Mouse (Mus musculus) G1E (cell line): Measurements from ENCODE around the gene Dcaf7. TPM values are rescaled to one million over a fixed set of nuclear protein-coding genes. Genes with fewer than 3 reads are reported as not detected.
A peak's percentile ranks its signal among the peaks of the same experiment; 100 is the strongest.
"Not testable (repeated sequence)": the region's sequence is repeated elsewhere in the genome, so short reads cannot be mapped to it uniquely, and the experiment has no call there.

ENCODE experiments used
- ATAC-seq: 2 replicates; pipeline ENCODE4 v1.8.0; 2016; ENCODE audit warnings: mild to moderate bottlenecking; ENCODE audit not compliant: insufficient number of reproducible peaks, poor library complexity, low FRiP score, severe bottlenecking; ENCODE audit errors: extremely low read depth
- DNase-seq: peaks from one replicate; pipeline ENCODE4 v3.0.0; 2012; ENCODE audit warnings: low spot score
- H3K27me3 ChIP-seq: 2 replicates; pipeline ENCODE4 v1.6.1; 2012; ENCODE audit warnings: mild to moderate bottlenecking, low read length, inconsistent platforms; ENCODE audit not compliant: insufficient read depth
- H3K36me3 ChIP-seq: replicated peaks from 2 replicates; pipeline ENCODE3; 2012; ENCODE audit warnings: mild to moderate bottlenecking, inconsistent platforms
- H3K4me1 ChIP-seq: 2 replicates; pipeline ENCODE4 v1.6.1; 2012; ENCODE audit warnings: low read depth, low read length, inconsistent platforms, mixed read lengths; ENCODE audit not compliant: insufficient read depth
- H3K4me3 ChIP-seq: 2 replicates; pipeline ENCODE4 v1.5.1; 2012; ENCODE audit warnings: low read depth, mild to moderate bottlenecking, inconsistent platforms, low read length, moderate library complexity, mixed read lengths
- H3K9me3 ChIP-seq: replicated peaks from 2 replicates; pipeline ENCODE4 v1.6.1; 2012; ENCODE audit warnings: inconsistent platforms
- CTCF ChIP-seq: IDR thresholded peaks from 2 replicates; pipeline ENCODE4 v1.5.1; 2012; ENCODE audit warnings: low read depth, low read length, inconsistent platforms, mixed read lengths
- GATA1 ChIP-seq: IDR thresholded peaks from 2 replicates; pipeline ENCODE4 v1.6.1; 2012; ENCODE audit warnings: borderline replicate concordance, low read length, inconsistent platforms, mixed read lengths
- GATA2 ChIP-seq: IDR thresholded peaks from 2 replicates; pipeline ENCODE4 v1.6.1; 2012; ENCODE audit warnings: low read depth, low read length, inconsistent platforms, borderline replicate concordance
- POLR2AphosphoS5 ChIP-seq: IDR thresholded peaks from 2 replicates; pipeline ENCODE4 v1.6.1; 2012; ENCODE audit warnings: low read depth, low read length, inconsistent platforms; ENCODE audit not compliant: insufficient replicate concordance
- TAL1 ChIP-seq: conservative IDR thresholded peaks from 2 replicates; pipeline ENCODE4 v1.6.1; 2012; ENCODE audit warnings: low read depth, low read length, inconsistent platforms, mixed read lengths
- polyA plus RNA-seq: library from polyadenylated mRNA; stranded (reverse); fragments of >175 nt; gene quantifications from 2 replicates; pipeline ENCODE4 v1.2.3, GENCODE M21; 2012
- total RNA-seq, 2 experiments: library from RNA; stranded (forward) in 1 of 2; stranded (reverse) in 1 of 2; fragments of 200-1000 nt in 1 of 2; fragments of >200 nt in 1 of 2; fragmentation: Nextera tagmentation in 1 of 2; gene quantifications; 2 replicates each; pipeline ENCODE4 v1.2.3; 2014 to 2017

Dcaf7 gene
- total and polyA plus RNA-seq, 3 experiments, result 40.4 to 84.6 (median 74.3) TPM

- Histone ChIP-seq H3K9me3 (no peaks in the 10 kb centered on the region), H3K4me1 (no peaks in the 10 kb centered on the region; the same call in 1 of the 2 replicates), H3K4me3 (no peak overlapping the region), H3K27me3 (peaks cover 67% of the 10 kb centered on the region), H3K36me3 (no peaks in the 10 kb centered on the region)
- ATAC-seq (no peak), DNase-seq (no peak)
- TF ChIP-seq POLR2AphosphoS5 (no peak), TAL1 (no peak), GATA1 (no peak), CTCF (no peak), GATA2 (no peak)
These were observed 20.2 kb upstream of the Dcaf7 start for GRCm38 (mm10) chr11:106016440-106016839.

DNA sequence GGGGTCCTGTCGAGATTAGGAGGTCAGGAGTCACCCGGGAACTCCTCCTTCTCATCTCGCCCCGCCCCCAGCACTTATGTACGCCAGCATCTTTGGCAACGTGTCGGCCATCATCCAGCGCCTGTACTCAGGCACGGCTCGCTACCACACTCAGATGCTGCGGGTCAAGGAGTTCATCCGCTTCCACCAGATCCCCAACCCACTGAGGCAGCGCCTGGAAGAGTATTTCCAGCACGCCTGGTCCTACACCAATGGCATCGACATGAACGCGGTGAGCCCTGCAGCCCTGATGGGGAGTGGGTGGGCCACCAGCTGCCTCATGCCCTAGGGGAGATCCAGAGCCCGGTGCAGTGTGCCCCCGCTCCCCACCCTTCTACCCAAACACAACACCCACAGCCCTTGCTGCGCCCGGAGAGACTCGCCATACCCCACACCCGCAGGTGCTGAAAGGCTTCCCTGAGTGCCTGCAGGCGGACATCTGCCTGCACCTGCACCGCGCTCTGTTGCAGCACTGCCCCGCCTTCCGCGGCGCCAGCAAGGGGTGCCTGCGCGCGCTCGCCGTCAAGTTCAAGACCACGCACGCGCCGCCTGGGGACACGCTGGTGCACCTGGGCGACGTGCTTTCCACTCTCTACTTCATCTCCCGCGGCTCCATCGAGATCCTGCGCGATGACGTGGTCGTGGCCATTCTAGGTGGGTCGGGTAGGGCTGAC is 16.5 kb upstream of the Dcaf7 start:
- DNase-seq (no peak), ATAC-seq (no peak)
- peaks cover 70% of the 10 kb centered on the region for H3K27me3 ChIP-seq
- no peaks in the 10 kb centered on the region; the same call in 1 of the 2 replicates for H3K4me1 ChIP-seq
- H3K9me3 ChIP-seq, result no peaks in the 10 kb centered on the region
- H3K4me3 ChIP-seq, result no peak overlapping the region; the same call in 1 of the 2 replicates
- H3K36me3 ChIP-seq, result no peaks in the 10 kb centered on the region
- no peak for TF ChIP-seq GATA1
- no peak for TF ChIP-seq POLR2AphosphoS5
- no peak for TF ChIP-seq TAL1
- no peak for TF ChIP-seq CTCF
- TF ChIP-seq GATA2, result no peak

DNA sequence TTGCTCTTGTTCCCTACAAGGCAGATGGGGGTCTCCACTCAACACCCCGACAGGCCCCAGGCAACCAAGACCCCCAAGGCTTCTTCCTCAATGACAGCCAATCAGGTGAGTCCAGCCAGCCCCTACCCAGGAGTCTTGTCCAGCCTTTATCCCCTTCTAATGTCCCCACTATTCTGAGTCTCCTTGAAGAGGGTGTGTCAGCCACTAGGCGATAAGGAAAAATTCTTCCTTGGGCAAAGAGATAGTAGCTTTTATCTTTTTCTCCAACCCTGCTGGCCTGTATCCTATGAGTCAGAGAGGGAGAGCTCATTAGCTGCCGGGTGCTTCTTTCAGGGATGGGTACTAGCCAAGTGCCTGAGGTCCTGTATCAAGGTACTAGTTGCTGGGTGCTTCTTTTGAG is 10.9 kb upstream of the Dcaf7 start:
- Histone ChIP-seq H3K36me3 (no peaks in the 10 kb centered on the region), H3K27me3 (peaks cover 54% of the 10 kb centered on the region), H3K9me3 (no peaks in the 10 kb centered on the region), H3K4me3 (no peak overlapping the region), H3K4me1 (peaks cover 17% of the 10 kb centered on the region)
- DNase-seq (no peak), ATAC-seq (no peak)
- no peak for TF ChIP-seq POLR2AphosphoS5

GRCm38 (mm10) chr11:106026465-106027151 is 10.1 kb upstream of the Dcaf7 start:
- Histone ChIP-seq H3K27me3 (peaks cover 46% of the 10 kb centered on the region), H3K36me3 (no peaks in the 10 kb centered on the region), H3K9me3 (no peaks in the 10 kb centered on the region), H3K4me3 (no peak overlapping the region), H3K4me1 (peaks cover 17% of the 10 kb centered on the region)
- DNase-seq (peak; percentile 65), ATAC-seq (peak; percentile 22; the same call in 1 of the 2 replicates)
- TF ChIP-seq CTCF (peak; percentile 48; the same call in 1 of the 2 replicates), POLR2AphosphoS5 (no peak)

DNA sequence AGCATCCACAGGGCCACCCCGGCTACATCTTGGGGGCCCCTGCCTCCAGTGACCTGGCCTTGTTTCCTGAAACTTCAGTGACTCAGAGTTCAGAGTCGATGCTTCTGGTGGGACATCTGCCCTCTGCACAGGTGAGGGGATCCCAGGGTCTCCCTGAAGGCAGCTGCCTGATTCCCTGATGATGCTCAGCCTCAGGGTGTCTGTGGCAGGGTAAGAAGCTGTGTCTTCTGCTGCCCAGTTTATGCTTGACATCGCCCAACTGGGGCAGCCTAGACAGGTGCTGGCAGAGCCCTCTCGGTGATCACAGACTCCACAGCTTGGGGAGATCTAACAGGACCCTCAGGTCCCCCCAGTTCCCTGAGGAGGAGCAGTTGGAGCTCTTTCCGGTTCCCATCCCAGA is 9.1 kb upstream of the Dcaf7 start:
- H3K9me3 ChIP-seq, result no peaks in the 10 kb centered on the region
- peaks cover 37% of the 10 kb centered on the region for H3K27me3 ChIP-seq
- DNase-seq, result no peak
- H3K4me1 ChIP-seq, result peaks cover 17% of the 10 kb centered on the region
- H3K36me3 ChIP-seq, result no peaks in the 10 kb centered on the region
- no peak overlapping the region for H3K4me3 ChIP-seq
- no peak for ATAC-seq
- no peak for TF ChIP-seq CTCF
- TF ChIP-seq POLR2AphosphoS5, result no peak
- no peak for TF ChIP-seq GATA1
- no peak for TF ChIP-seq GATA2
- no peak for TF ChIP-seq TAL1

DNA sequence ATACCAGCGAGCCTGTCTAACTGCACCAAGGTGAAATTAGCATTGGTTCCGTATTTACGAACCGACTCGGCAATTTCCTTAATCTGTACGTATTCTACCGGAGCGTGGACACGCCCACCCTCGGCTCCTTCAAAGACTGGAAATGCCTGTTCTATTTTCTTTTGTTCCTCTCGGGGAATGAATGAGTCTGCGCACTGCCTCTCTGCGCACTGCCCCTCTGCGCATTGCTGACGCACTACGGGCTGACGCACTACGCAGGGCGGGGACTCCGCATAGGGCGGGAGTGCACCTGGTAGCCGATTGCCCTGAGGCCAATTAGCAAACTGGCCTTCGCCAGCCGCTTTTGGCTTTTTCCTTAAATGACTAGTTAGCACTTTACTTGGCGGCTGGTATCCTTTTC is 4.6 kb upstream of the Dcaf7 start:
- H3K9me3 ChIP-seq, DNase-seq, ATAC-seq, H3K36me3 ChIP-seq, H3K27me3 ChIP-seq: not testable (repeated sequence)
- Histone ChIP-seq H3K4me1 (peaks cover 13% of the 10 kb centered on the region), H3K4me3 (peak overlapping the region; percentile 63)
